Mouse (Mus musculus) C2C12 (cell line): ENCODE data around the gene Pappa. TPM values are rescaled to one million over a fixed set of nuclear protein-coding genes. Genes with fewer than 3 reads are reported as not detected.

Source experiments
- H3K27me3 ChIP-seq: one replicate; pipeline ENCODE4 v1.6.1; 2011; ENCODE audit not compliant: control insufficient read depth, insufficient read depth, insufficient read length
- H3K36me3 ChIP-seq: one replicate; pipeline ENCODE4 v1.6.1; 2011; ENCODE audit not compliant: control insufficient read depth, insufficient read depth
- H3K4me3 ChIP-seq: one replicate; pipeline ENCODE4 v1.5.1; 2011; ENCODE audit warnings: mild to moderate bottlenecking, control low read depth; ENCODE audit not compliant: poor library complexity, insufficient read depth, severe bottlenecking
- H3K79me2 ChIP-seq: one replicate; pipeline ENCODE4 v1.6.1; 2011; ENCODE audit not compliant: control insufficient read depth, insufficient read depth
- H3K79me3 ChIP-seq: one replicate; pipeline ENCODE4 v1.6.1; 2011; ENCODE audit warnings: low read depth, control low read depth
- H3ac ChIP-seq: one replicate; pipeline ENCODE3; 2011; ENCODE audit warnings: low read depth; ENCODE audit not compliant: control insufficient read depth, insufficient read length
- CEBPB ChIP-seq: IDR thresholded peaks from one replicate; pipeline ENCODE4 v1.6.1; 2011; ENCODE audit warnings: low read depth, mild to moderate bottlenecking, control low read depth, moderate library complexity
- CTCF ChIP-seq: IDR thresholded peaks from one replicate; pipeline ENCODE4 v1.5.1; 2011; ENCODE audit not compliant: control insufficient read depth, insufficient read depth, insufficient read length
- FOSL1 ChIP-seq: IDR thresholded peaks from one replicate; pipeline ENCODE4 v1.8.0; 2011; ENCODE audit warnings: mild to moderate bottlenecking, low read length; ENCODE audit not compliant: poor library complexity, insufficient read depth, severe bottlenecking
- MAX ChIP-seq: IDR thresholded peaks from one replicate; pipeline ENCODE4 v1.6.1; 2011; ENCODE audit warnings: mild to moderate bottlenecking, control low read depth
- MYOD1 ChIP-seq: IDR thresholded peaks from one replicate; pipeline ENCODE4 v1.6.1; 2011; ENCODE audit warnings: low read depth; ENCODE audit not compliant: control insufficient read depth, insufficient read length
- MYOG ChIP-seq: IDR thresholded peaks from one replicate; pipeline ENCODE4 v1.6.1; 2011; ENCODE audit not compliant: control insufficient read depth, insufficient read length; ENCODE audit errors: extremely low read depth
- USF1 ChIP-seq: IDR thresholded peaks from one replicate; pipeline ENCODE4 v1.6.1; 2011; ENCODE audit warnings: low read depth, mild to moderate bottlenecking, control low read depth, moderate library complexity
- polyA plus RNA-seq: library from polyadenylated mRNA; unstranded; fragments of >200 nt; fragmentation: generic; extraction: Trizol; gene quantifications from one replicate; pipeline ENCODE4 v1.2.1, GENCODE M21; 2012; ENCODE audit warnings: missing spikeins

The Pappa gene
- polyA plus RNA-seq, 1 experiment = 0.57 TPM

- H3K4me3 ChIP-seq = no peak overlapping the region
These were observed 85.5 kb downstream of the Pappa start for GRCm38 (mm10) chr4:65209369-65210015.

GRCm38 (mm10) chr4:65216682-65217081 lies 92.7 kb downstream of the Pappa start:
- Histone ChIP-seq H3K27me3 (no peaks in the 10 kb centered on the region), H3ac (no peak overlapping the region), H3K79me3 (no peaks in the 10 kb centered on the region), H3K36me3 (no peaks in the 10 kb centered on the region), H3K79me2 (no peaks in the 10 kb centered on the region), H3K4me3 (no peak overlapping the region)
- TF ChIP-seq CEBPB (no peak), CTCF (no peak), MAX (no peak), USF1 (no peak), FOSL1 (no peak), MYOD1 (no peak), MYOG (no peak)

More at GRCm38 (mm10) chr4:65209369-65210015, 85.5 kb downstream of the Pappa start:
- H3ac ChIP-seq = no peak overlapping the region
- no peak for TF ChIP-seq FOSL1
- H3K36me3 ChIP-seq = no peaks in the 10 kb centered on the region
- no peaks in the 10 kb centered on the region for H3K27me3 ChIP-seq
- H3K79me3 ChIP-seq = no peaks in the 10 kb centered on the region
- no peaks in the 10 kb centered on the region for H3K79me2 ChIP-seq

- no peak for TF ChIP-seq MYOD1
- no peak for TF ChIP-seq USF1
- no peak for TF ChIP-seq MYOG
- TF ChIP-seq MAX = no peak
- no peak for TF ChIP-seq CTCF
- TF ChIP-seq FOSL1 = no peak
- TF ChIP-seq CEBPB = no peak
- Histone ChIP-seq H3K79me2 (no peaks in the 10 kb centered on the region), H3K79me3 (no peaks in the 10 kb centered on the region), H3ac (no peak overlapping the region), H3K4me3 (no peak overlapping the region), H3K36me3 (no peaks in the 10 kb centered on the region), H3K27me3 (no peaks in the 10 kb centered on the region)
These were observed 93.8 kb downstream of the Pappa start for GRCm38 (mm10) chr4:65217651-65218364.

- no peak overlapping the region for H3ac ChIP-seq
- H3K79me3 ChIP-seq = no peaks in the 10 kb centered on the region
These were observed 99.9 kb downstream of the Pappa start for GRCm38 (mm10) chr4:65223901-65224300.

GRCm38 (mm10) chr4:65238540-65238998 lies 114.6 kb downstream of the Pappa start:
- Histone ChIP-seq H3K27me3 (no peaks in the 10 kb centered on the region), H3K36me3 (no peaks in the 10 kb centered on the region), H3K79me2 (no peaks in the 10 kb centered on the region), H3K79me3 (no peaks in the 10 kb centered on the region), H3ac (no peak overlapping the region), H3K4me3 (no peak overlapping the region)
- TF ChIP-seq CEBPB = no peak
- TF ChIP-seq MAX = no peak
- no peak for TF ChIP-seq USF1
- no peak for TF ChIP-seq MYOG
- TF ChIP-seq CTCF = no peak
- TF ChIP-seq FOSL1 = no peak
- TF ChIP-seq MYOD1 = no peak

More at GRCm38 (mm10) chr4:65223901-65224300, 99.9 kb downstream of the Pappa start:
- H3K4me3 ChIP-seq = no peak overlapping the region
- H3K79me2 ChIP-seq = no peaks in the 10 kb centered on the region
- no peaks in the 10 kb centered on the region for H3K36me3 ChIP-seq
- no peaks in the 10 kb centered on the region for H3K27me3 ChIP-seq
- TF ChIP-seq FOSL1 (no peak), CEBPB (no peak), MYOD1 (no peak), CTCF (no peak), MAX (no peak)
